Comparison of ENCODE assay signal across 9 mouse cellular contexts in genomic region chr4:136548381-136548801, GRCm38 (mm10). TPM values are rescaled to one million over a fixed set of nuclear protein-coding genes. Genes with fewer than 3 reads are reported as not detected.
DNase-seq lines count a peak whose midpoint lies in the region; ATAC-seq and TF ChIP-seq lines count a peak whose summit lies in the region.
"Had no signal": no experiment of that assay in that cellular context is flagged by ENCODE, and none has a peak within 500 bp of the region (broad histone marks: within the 10 kb centered on the region; RNA-seq: fewer than 3 reads in every experiment).

No protein-coding gene starts in this region.

- H3K4me1 ChIP-seq in lung, embryonic 16.5 days (replicated peaks; ENCODE audit: control insufficient read depth, insufficient read depth, low read length): no peaks in the 10 kb centered on the region
- peaks cover 6% of the 10 kb centered on the region; the same call in 1 of the 2 replicates for H3K4me1 ChIP-seq in lung, adult 2 months (ENCODE audit: control insufficient read depth, insufficient read depth, low read length)
- peaks cover 26% of the 10 kb centered on the region for H3K4me1 ChIP-seq in forebrain, embryonic 13.5 days
- H3K4me1 ChIP-seq in limb, embryonic 15.5 days: 0 out of 2 replicates have a peak, but pooled peaks cover 8% of the 10 kb centered on the region
- H3K4me1 ChIP-seq in intestine, embryonic 15.5 days (replicated peaks): 0 out of 2 replicates have a peak, but pooled peaks cover 6% of the 10 kb centered on the region

- TF ChIP-seq POLR2A in lung, adult 2 months (IDR thresholded peaks at IDR 0.05; ENCODE audit: borderline replicate concordance, extremely low read depth, low read depth, low read length): no peak

- H3K36me3 ChIP-seq in lung, embryonic 16.5 days (ENCODE audit: control insufficient read depth, insufficient read depth, low read length): peaks cover 30% of the 10 kb centered on the region
- peaks cover 99% of the 10 kb centered on the region for H3K36me3 ChIP-seq in forebrain, embryonic 13.5 days (ENCODE audit: poor library complexity, severe bottlenecking)
- H3K36me3 ChIP-seq in limb, embryonic 15.5 days: peaks cover 97% of the 10 kb centered on the region
- H3K36me3 ChIP-seq in intestine, embryonic 15.5 days: peaks cover 39% of the 10 kb centered on the region

- no peaks in the 10 kb centered on the region for H3K27me3 ChIP-seq in lung, embryonic 16.5 days (ENCODE audit: control insufficient read depth, insufficient read depth, low read depth, low read length)
- no peaks in the 10 kb centered on the region for H3K27me3 ChIP-seq in forebrain, embryonic 13.5 days
- no peaks in the 10 kb centered on the region for H3K27me3 ChIP-seq in limb, embryonic 15.5 days
- no peaks in the 10 kb centered on the region for H3K27me3 ChIP-seq in intestine, embryonic 15.5 days (replicated peaks)
- H3K27me3 ChIP-seq: lung, embryonic 15.5 days had no signal

- no peak overlapping the region for H3K9ac ChIP-seq in lung, embryonic 16.5 days (ENCODE audit: low read length)
- 0 out of 2 replicates have a peak overlapping the region, but pooled peaks have one; percentile 6 for H3K9ac ChIP-seq in forebrain, embryonic 13.5 days
- no peak overlapping the region for H3K9ac ChIP-seq in limb, embryonic 15.5 days
- H3K9ac ChIP-seq in intestine, embryonic 15.5 days: no peak overlapping the region
- H3K9ac ChIP-seq: lung, embryonic 15.5 days had no signal

- DNase-seq in cerebellum, adult 11 months: peak; percentile 35
- DNase-seq in lung, adult 2 months: no peak
- no peak for DNase-seq in urinary bladder, postnatal 25 days (ENCODE audit: low spot score)

- H3K27ac ChIP-seq in lung, embryonic 16.5 days (ENCODE audit: low read length): peak overlapping the region; percentile 25; the same call in 1 of the 2 replicates
- peak overlapping the region; percentile 68 for H3K27ac ChIP-seq in forebrain, embryonic 13.5 days
- H3K27ac ChIP-seq in limb, embryonic 15.5 days: peak overlapping the region; percentile 17; the same call in 1 of the 2 replicates
- no peak overlapping the region for H3K27ac ChIP-seq in intestine, embryonic 15.5 days
- H3K27ac ChIP-seq: lung, embryonic 15.5 days had no signal

- H3K4me2 ChIP-seq in lung, embryonic 16.5 days (ENCODE audit: low read depth, low read length): no peak overlapping the region
- no peak overlapping the region for H3K4me2 ChIP-seq in forebrain, embryonic 13.5 days
- no peak overlapping the region for H3K4me2 ChIP-seq in limb, embryonic 15.5 days
- no peak overlapping the region for H3K4me2 ChIP-seq in intestine, embryonic 15.5 days (replicated peaks)
- H3K4me2 ChIP-seq: lung, embryonic 15.5 days had no signal

- no peak for ATAC-seq in cerebellum, adult (ENCODE audit: insufficient number of reproducible peaks, low FRiP score, low TSS enrichment)
- no peak for ATAC-seq in lung, embryonic 16.5 days (ENCODE audit: low read depth)
- peak; percentile 55; the same call in 1 of the 2 replicates for ATAC-seq in forebrain, embryonic 13.5 days
- ATAC-seq in limb, embryonic 15.5 days (ENCODE audit: insufficient number of reproducible peaks, low FRiP score, low TSS enrichment, low read depth): no peak
- ATAC-seq in intestine, embryonic 15.5 days: no peak

- WGBS in lung, embryonic 16.5 days: 59% methylated on average over 1 of the region's 1 CpGs
- WGBS in lung, adult 2 months: 38% methylated on average over 1 of the region's 1 CpGs
- 5% methylated on average over 1 of the region's 1 CpGs for WGBS in forebrain, embryonic 13.5 days
- 65% methylated on average over 1 of the region's 1 CpGs for WGBS in limb, embryonic 15.5 days
- 93% methylated on average over 1 of the region's 1 CpGs for WGBS in intestine, embryonic 15.5 days

- no peak overlapping the region for H3K4me3 ChIP-seq in lung, embryonic 16.5 days (ENCODE audit: low read length)
- H3K4me3 ChIP-seq in lung, adult 2 months (replicated peaks; ENCODE audit: extremely low read depth, low read depth, low read length): no peak overlapping the region
- H3K4me3 ChIP-seq in forebrain, embryonic 13.5 days: no peak overlapping the region
- no peak overlapping the region for H3K4me3 ChIP-seq in limb, embryonic 15.5 days
- H3K4me3 ChIP-seq in intestine, embryonic 15.5 days (replicated peaks): no peak overlapping the region
- H3K4me3 ChIP-seq: lung, embryonic 15.5 days had no signal

- TF ChIP-seq CTCF in lung, adult 2 months (IDR thresholded peaks at IDR 0.05; ENCODE audit: insufficient read depth, low read length): no peak

- no peaks in the 10 kb centered on the region for H3K9me3 ChIP-seq in lung, embryonic 16.5 days (ENCODE audit: control insufficient read depth, low read length)
- no peaks in the 10 kb centered on the region for H3K9me3 ChIP-seq in forebrain, embryonic 13.5 days (replicated peaks)
- H3K9me3 ChIP-seq in limb, embryonic 15.5 days: no peaks in the 10 kb centered on the region
- H3K9me3 ChIP-seq in intestine, embryonic 15.5 days: no peaks in the 10 kb centered on the region
- H3K9me3 ChIP-seq: lung, embryonic 15.5 days had no signal

RNA-seq across cellular contexts. Expression of gene Kdm1a, which starts 54.1 kb away (rescaled TPM):
- 20.0 and 24.9 TPM in 2 replicates for polyA plus RNA-seq in lung, embryonic 16.5 days (2015; fragmentation: Nextera tagmentation; extraction: Ambion mirVana)
- polyA plus RNA-seq in lung, adult 2 months (2012; rRNA removed): 21.3 and 24.5 TPM in 2 replicates
- polyA plus RNA-seq in forebrain, embryonic 13.5 days (2015; fragmentation: Nextera tagmentation; extraction: Ambion mirVana): 83.3 and 88.3 TPM in 2 replicates
- 26.8 and 34.8 TPM in 2 replicates for polyA plus RNA-seq in limb, embryonic 15.5 days (2015; fragmentation: Nextera tagmentation; extraction: Ambion mirVana)
- 29.6 and 31.4 TPM in 2 replicates for polyA plus RNA-seq in intestine, embryonic 15.5 days (2015; fragmentation: Nextera tagmentation; extraction: Ambion mirVana)
